Mouse (Mus musculus) limb, embryonic 11.5 days (tissue): ENCODE results near the gene Hs1bp3. TPM values are rescaled to one million over a fixed set of nuclear protein-coding genes. Genes with fewer than 3 reads are reported as not detected.

Experiments
- ATAC-seq: fragments of 200-750 bp; cut with Nextera tagmentation; 2 replicates; pipeline ENCODE4 v1.8.0; 2017; ENCODE audit warnings: low read depth; ENCODE audit not compliant: insufficient number of reproducible peaks, low FRiP score, low TSS enrichment
- DNase-seq: peaks from one replicate; pipeline ENCODE4 v3.0.0-alpha.2; 2015; ENCODE audit warnings: low spot score
- H3K27ac ChIP-seq: fragments of 300-500 bp; sonication (generic); replicated peaks from 2 replicates; pipeline ENCODE4 v1.5.1; 2014; ENCODE audit warnings: low read depth, mild to moderate bottlenecking, low read length
- H3K27me3 ChIP-seq: fragments of 300-500 bp; sonication (generic); 2 replicates; pipeline ENCODE4 v1.6.1; 2014; ENCODE audit warnings: mild to moderate bottlenecking, low read length, mixed read lengths; ENCODE audit not compliant: control insufficient read depth, insufficient read depth
- H3K36me3 ChIP-seq: fragments of 300-500 bp; sonication (generic); 2 replicates; pipeline ENCODE4 v1.6.1; 2014; ENCODE audit warnings: mild to moderate bottlenecking, low read length, moderate library complexity, mixed read lengths; ENCODE audit not compliant: control insufficient read depth, insufficient read depth
- H3K4me1 ChIP-seq: fragments of 300-500 bp; sonication (generic); 2 replicates; pipeline ENCODE4 v1.6.1; 2014; ENCODE audit warnings: low read length, mixed read lengths; ENCODE audit not compliant: control insufficient read depth, insufficient read depth
- H3K4me2 ChIP-seq: fragments of 300-500 bp; sonication (generic); 2 replicates; pipeline ENCODE4 v1.6.1; 2014; ENCODE audit warnings: low read depth, mild to moderate bottlenecking, moderate library complexity; ENCODE audit not compliant: severe bottlenecking
- H3K4me3 ChIP-seq: fragments of 300-500 bp; sonication (generic); 2 replicates; pipeline ENCODE4 v1.5.1; 2014; ENCODE audit warnings: low read depth, low read length
- H3K9ac ChIP-seq: fragments of 300-500 bp; sonication (generic); 2 replicates; pipeline ENCODE4 v1.6.1; 2014; ENCODE audit warnings: mild to moderate bottlenecking, low read length
- H3K9me3 ChIP-seq: fragments of 300-500 bp; sonication (generic); 2 replicates; pipeline ENCODE4 v1.6.1; 2016; ENCODE audit warnings: low read length; ENCODE audit not compliant: control insufficient read depth
- WGBS: fragments of 180-500 bp; shearing (Covaris S2); extraction: QIAGEN DNeasy Blood & Tissue Kit; methylation state at CpG from one replicate; pipeline ENCODE4 v1.1.7; 2014; 5-methylcytosine and 5-hydroxymethylcytosine counted together
- polyA plus RNA-seq: library from polyadenylated mRNA; unstranded; fragments of >200 nt; fragmentation: Nextera tagmentation; extraction: Ambion mirVana; gene quantifications from 2 replicates; pipeline ENCODE4 v1.2.1, GENCODE M21; 2014

Hs1bp3 gene
- polyA plus RNA-seq, 1 experiment from 2014 or later = 11.8 TPM

GRCm38 (mm10) chr12:8289099-8289498 is 24.1 kb upstream of the Hs1bp3 start:
- Histone ChIP-seq H3K27ac (no peak overlapping the region), H3K9me3 (no peaks in the 10 kb centered on the region; the same call in 1 of the 2 replicates), H3K4me1 (no peaks in the 10 kb centered on the region), H3K27me3 (no peaks in the 10 kb centered on the region), H3K36me3 (no peaks in the 10 kb centered on the region), H3K4me3 (no peak overlapping the region), H3K4me2 (no peak overlapping the region), H3K9ac (no peak overlapping the region)
- WGBS = 75% methylated on average over 6 of the region's 6 CpGs
- ATAC-seq = peak; percentile 67; the same call in 1 of the 2 replicates
- no peak for DNase-seq

DNA sequence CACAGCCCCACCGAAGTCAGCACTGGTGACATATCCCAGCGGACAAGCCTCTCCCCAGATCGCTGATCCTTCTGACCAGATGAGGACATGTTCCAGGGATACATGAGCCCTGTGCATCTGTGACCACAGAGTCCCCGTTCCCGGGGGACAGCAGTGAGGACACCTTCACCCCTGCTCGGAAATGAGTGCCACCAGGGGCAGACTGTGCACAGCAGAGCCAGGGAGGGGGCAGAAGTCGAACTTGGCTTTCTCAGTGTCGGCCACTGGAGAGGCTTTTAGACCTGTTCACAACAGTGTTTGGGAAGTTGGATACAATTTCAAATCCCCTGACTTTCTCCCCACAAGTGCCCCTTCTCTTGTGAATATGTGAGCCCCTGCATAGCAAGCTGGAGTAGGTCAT is 23.7 kb upstream of the Hs1bp3 start:
- WGBS = 82% methylated on average over 8 of the region's 8 CpGs
- Histone ChIP-seq H3K4me1 (no peaks in the 10 kb centered on the region), H3K27ac (no peak overlapping the region), H3K27me3 (no peaks in the 10 kb centered on the region; the same call in 1 of the 2 replicates), H3K4me2 (no peak overlapping the region), H3K36me3 (no peaks in the 10 kb centered on the region), H3K4me3 (no peak overlapping the region), H3K9ac (no peak overlapping the region), H3K9me3 (no peaks in the 10 kb centered on the region; the same call in 1 of the 2 replicates)
- no peak for ATAC-seq
- peak; percentile 18 for DNase-seq

DNA sequence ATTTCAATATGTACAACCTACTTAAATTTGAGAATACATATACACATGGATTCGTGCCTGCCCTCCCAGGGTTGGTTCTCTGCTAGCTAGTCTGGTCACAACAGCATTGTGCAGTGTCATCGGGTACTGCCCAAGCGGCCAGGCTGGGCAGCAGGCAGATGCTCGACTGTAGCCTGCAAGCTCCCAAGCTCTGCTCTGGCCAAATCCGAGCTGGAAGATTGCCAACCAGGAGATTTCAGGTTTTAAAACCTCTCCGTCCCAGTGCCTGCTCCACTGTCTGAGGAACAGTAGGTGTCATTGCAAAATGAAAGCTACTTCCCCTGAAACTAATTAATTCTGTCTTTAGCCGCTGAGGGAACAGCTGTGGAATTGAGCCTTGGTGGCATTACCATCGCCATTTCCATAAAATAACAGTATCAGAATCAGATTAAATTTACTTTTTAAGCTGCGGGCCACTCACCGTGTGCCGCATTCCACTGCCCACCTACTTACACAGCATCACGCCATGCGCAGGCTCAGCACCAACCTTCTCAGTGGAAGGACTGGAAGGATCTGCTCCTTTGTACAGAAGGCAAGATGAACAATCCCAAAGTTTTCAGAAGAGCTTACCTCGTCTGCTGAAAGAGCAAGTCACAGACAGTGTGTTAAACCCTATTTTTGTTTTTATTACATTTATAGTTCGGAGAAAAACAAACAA is 21.9 kb upstream of the Hs1bp3 start:
- H3K27ac ChIP-seq = no peak overlapping the region
- no peaks in the 10 kb centered on the region; the same call in 1 of the 2 replicates for H3K9me3 ChIP-seq
- DNase-seq = peak; percentile 19
- no peak for ATAC-seq
- no peak overlapping the region for H3K9ac ChIP-seq
- no peak overlapping the region for H3K4me2 ChIP-seq
- no peak overlapping the region for H3K4me3 ChIP-seq
- H3K36me3 ChIP-seq = no peaks in the 10 kb centered on the region
- no peaks in the 10 kb centered on the region; the same call in none of the 2 replicates for H3K27me3 ChIP-seq
- 71% methylated on average over 15 of the region's 15 CpGs for WGBS
- H3K4me1 ChIP-seq = no peaks in the 10 kb centered on the region

GRCm38 (mm10) chr12:8295307-8295913 is 17.8 kb upstream of the Hs1bp3 start:
- ATAC-seq (no peak), DNase-seq (no peak)
- Histone ChIP-seq H3K27ac (no peak overlapping the region), H3K4me3 (no peak overlapping the region), H3K9me3 (no peaks in the 10 kb centered on the region), H3K36me3 (no peaks in the 10 kb centered on the region), H3K4me2 (no peak overlapping the region), H3K27me3 (peaks cover 35% of the 10 kb centered on the region), H3K9ac (no peak overlapping the region), H3K4me1 (peaks cover 6% of the 10 kb centered on the region)
- WGBS = 48% methylated on average over 6 of the region's 6 CpGs

DNA sequence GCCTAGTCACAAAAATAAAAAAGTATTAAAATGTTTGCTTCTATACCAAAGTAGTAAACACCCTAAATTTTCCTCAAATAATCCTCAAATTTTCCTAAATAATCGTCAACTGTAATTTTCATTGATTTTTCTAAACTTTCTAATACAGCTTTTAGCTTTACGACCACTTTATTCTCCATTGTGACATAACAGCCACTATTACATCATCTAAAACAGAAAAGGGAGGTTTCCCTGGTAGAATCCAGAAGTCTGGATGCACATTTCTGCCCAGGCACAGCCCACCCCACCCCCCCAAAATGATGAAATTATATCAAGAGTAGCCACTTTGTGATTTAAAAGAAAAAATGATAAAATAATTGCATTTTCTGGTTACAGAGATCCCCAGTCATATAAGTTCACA is 17.1 kb upstream of the Hs1bp3 start:
- Histone ChIP-seq H3K9ac (no peak overlapping the region), H3K27me3 (peaks cover 43% of the 10 kb centered on the region), H3K36me3 (no peaks in the 10 kb centered on the region), H3K4me3 (no peak overlapping the region), H3K4me1 (peaks cover 8% of the 10 kb centered on the region), H3K27ac (no peak overlapping the region), H3K4me2 (no peak overlapping the region), H3K9me3 (no peaks in the 10 kb centered on the region)
- no peak for DNase-seq
- WGBS = 79% methylated on average over 2 of the region's 2 CpGs
- ATAC-seq = no peak

DNA sequence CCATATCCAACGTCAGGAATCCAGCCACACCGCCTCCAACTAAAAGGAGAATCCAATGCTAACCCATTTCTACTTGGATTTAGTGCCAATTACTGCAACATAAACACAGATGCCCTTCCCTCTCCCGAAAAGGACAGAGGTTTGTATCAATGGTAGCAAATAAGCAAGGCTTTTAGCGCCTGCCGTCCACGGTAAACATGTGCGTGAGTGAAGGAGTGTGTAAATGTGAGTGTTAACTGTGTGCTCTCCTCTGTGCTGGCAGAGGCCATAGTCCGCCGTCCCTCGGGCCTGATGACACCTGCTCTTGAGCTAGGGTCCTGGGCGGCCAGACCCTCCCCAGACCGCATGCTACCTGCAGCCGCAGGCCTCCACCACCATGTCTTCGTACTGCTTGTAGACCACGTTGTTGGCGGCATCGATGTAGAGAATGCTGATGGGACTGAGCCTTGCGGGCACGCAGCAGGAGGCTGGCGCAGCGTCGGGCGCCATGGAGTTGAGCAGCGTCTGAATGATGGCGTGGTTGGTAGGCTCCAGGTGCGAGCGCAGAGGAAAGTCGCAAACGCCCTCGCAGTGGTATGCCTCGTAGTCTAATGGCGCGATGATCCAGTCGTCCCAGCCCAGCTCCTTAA is 15.5 kb upstream of the Hs1bp3 start:
- no peaks in the 10 kb centered on the region for H3K9me3 ChIP-seq
- no peak overlapping the region for H3K9ac ChIP-seq
- no peak overlapping the region for H3K27ac ChIP-seq
- H3K36me3 ChIP-seq = no peaks in the 10 kb centered on the region
- H3K4me1 ChIP-seq = peaks cover 13% of the 10 kb centered on the region
- WGBS = 7% methylated on average over 34 of the region's 34 CpGs
- DNase-seq (peak; percentile 49), ATAC-seq (no peak)
- peak overlapping the region; percentile 35 for H3K4me3 ChIP-seq
- H3K27me3 ChIP-seq = peaks cover 58% of the 10 kb centered on the region
- H3K4me2 ChIP-seq = peak overlapping the region; percentile 58

- DNase-seq (peak; percentile 67), ATAC-seq (no peak)
- 2% methylated on average over 74 of the region's 85 CpGs for WGBS
- H3K27me3 ChIP-seq = peaks cover 67% of the 10 kb centered on the region
- H3K4me3 ChIP-seq = peak overlapping the region; percentile 35
- peak overlapping the region; percentile 27; the same call in 1 of the 2 replicates for H3K9ac ChIP-seq
- no peaks in the 10 kb centered on the region for H3K36me3 ChIP-seq
- no peak overlapping the region for H3K27ac ChIP-seq
- H3K4me1 ChIP-seq = peaks cover 13% of the 10 kb centered on the region
- H3K4me2 ChIP-seq = peak overlapping the region; percentile 58
- H3K9me3 ChIP-seq = no peaks in the 10 kb centered on the region
Measured at GRCm38 (mm10) chr12:8298361-8299142, 14.7 kb upstream of the Hs1bp3 start.
